Comparison of ENCODE assay signal across 25 mouse cellular contexts in genomic region chr16:91165906-91166305, GRCm38 (mm10). TPM values are rescaled to one million over a fixed set of nuclear protein-coding genes. Genes with fewer than 3 reads are reported as not detected.
DNase-seq lines count a peak whose midpoint lies in the region; ATAC-seq and TF ChIP-seq lines count a peak whose summit lies in the region.
"Had no signal": no experiment of that assay in that cellular context is flagged by ENCODE, and none has a peak within 500 bp of the region (broad histone marks: within the 10 kb centered on the region; RNA-seq: fewer than 3 reads in every experiment).

No protein-coding gene starts in this region.

- H3K4me2 ChIP-seq in forebrain, embryonic 13.5 days = no peak overlapping the region
- H3K4me2 ChIP-seq in forebrain, embryonic 12.5 days = no peak overlapping the region
- H3K4me2 ChIP-seq in midbrain, embryonic 11.5 days = no peak overlapping the region
- no peak overlapping the region for H3K4me2 ChIP-seq in midbrain, embryonic 14.5 days (ENCODE audit: low read length)
- no peak overlapping the region for H3K4me2 ChIP-seq in forebrain, embryonic 15.5 days (replicated peaks)
- H3K4me2 ChIP-seq: embryonic facial prominence, embryonic 13.5 days; hindbrain, embryonic 12.5 days; hindbrain, embryonic 15.5 days had no signal

- no peaks in the 10 kb centered on the region for H3K9me3 ChIP-seq in forebrain, embryonic 13.5 days (replicated peaks)
- no peaks in the 10 kb centered on the region for H3K9me3 ChIP-seq in forebrain, embryonic 12.5 days
- no peaks in the 10 kb centered on the region for H3K9me3 ChIP-seq in midbrain, embryonic 11.5 days (ENCODE audit: control insufficient read depth, low read length)
- H3K9me3 ChIP-seq in midbrain, embryonic 14.5 days (ENCODE audit: control insufficient read depth, low read length) = no peaks in the 10 kb centered on the region
- no peaks in the 10 kb centered on the region for H3K9me3 ChIP-seq in forebrain, embryonic 15.5 days
- H3K9me3 ChIP-seq: embryonic facial prominence, embryonic 13.5 days; hindbrain, embryonic 12.5 days; hindbrain, embryonic 15.5 days had no signal

- TF ChIP-seq POLR2A in kidney, adult 2 months (IDR thresholded peaks at IDR 0.05; ENCODE audit: low read depth, low read length) = no peak

- H3K27me3 ChIP-seq in forebrain, embryonic 13.5 days = peaks cover 80% of the 10 kb centered on the region
- peaks cover 75% of the 10 kb centered on the region for H3K27me3 ChIP-seq in forebrain, embryonic 12.5 days
- peaks cover 74% of the 10 kb centered on the region for H3K27me3 ChIP-seq in midbrain, embryonic 11.5 days (ENCODE audit: control insufficient read depth, insufficient read depth, low read length)
- peaks cover 66% of the 10 kb centered on the region for H3K27me3 ChIP-seq in midbrain, embryonic 14.5 days (ENCODE audit: control insufficient read depth, insufficient read depth, low read length)
- peaks cover 51% of the 10 kb centered on the region for H3K27me3 ChIP-seq in forebrain, embryonic 15.5 days
- H3K27me3 ChIP-seq in kidney, adult 2 months (replicated peaks; ENCODE audit: control insufficient read depth, insufficient read depth, low read length) = no peaks in the 10 kb centered on the region

- WGBS in forebrain, embryonic 13.5 days = 48% methylated on average over 4 of the region's 4 CpGs
- 66% methylated on average over 4 of the region's 4 CpGs for WGBS in forebrain, embryonic 12.5 days
- 91% methylated on average over 4 of the region's 4 CpGs for WGBS in midbrain, embryonic 11.5 days
- WGBS in midbrain, embryonic 14.5 days = 71% methylated on average over 4 of the region's 4 CpGs
- 31% methylated on average over 4 of the region's 4 CpGs for WGBS in forebrain, embryonic 15.5 days
- WGBS in kidney, adult 2 months = 81% methylated on average over 4 of the region's 4 CpGs

- ATAC-seq in forebrain, embryonic 13.5 days = peak; percentile 43; the same call in 1 of the 2 replicates
- ATAC-seq in forebrain, embryonic 12.5 days (ENCODE audit: low FRiP score) = no peak
- no peak for ATAC-seq in midbrain, embryonic 11.5 days (ENCODE audit: low FRiP score)
- no peak for ATAC-seq in midbrain, embryonic 14.5 days (ENCODE audit: low FRiP score, low TSS enrichment)
- ATAC-seq in forebrain, embryonic 15.5 days (replicated peaks) = 0 out of 2 replicates have a peak, but pooled peaks have one; percentile 41
- ATAC-seq: activated CD4-positive, CD25-positive, alpha-beta regulatory T cell, adult 4 months; intestine, postnatal 0 days had no signal

- DNase-seq in cerebellum, adult 9-10 months = peak; percentile 33
- no peak for DNase-seq in cerebellum, adult 11 months
- DNase-seq in midbrain, embryonic 11.5 days (ENCODE audit: low spot score, missing footprints) = peak; percentile 44
- no peak for DNase-seq in midbrain, embryonic 14.5 days
- no peak for DNase-seq in kidney, adult 2 months
- DNase-seq: adrenal gland, postnatal 10 days; adrenal gland, postnatal 36 days; cerebellum, adult 18-20 months; cerebellum, adult 9-11 months; cerebellum, postnatal 25 days; gastrocnemius, postnatal 25 days; heart, adult 18-20 months; kidney, adult 8-10 months had no signal

- no peak overlapping the region for H3K4me3 ChIP-seq in forebrain, embryonic 13.5 days
- H3K4me3 ChIP-seq in forebrain, embryonic 12.5 days (replicated peaks) = no peak overlapping the region
- no peak overlapping the region for H3K4me3 ChIP-seq in midbrain, embryonic 11.5 days (ENCODE audit: low read depth, low read length)
- no peak overlapping the region for H3K4me3 ChIP-seq in midbrain, embryonic 14.5 days (replicated peaks; ENCODE audit: low read depth, low read length)
- H3K4me3 ChIP-seq in forebrain, embryonic 15.5 days = no peak overlapping the region
- H3K4me3 ChIP-seq in kidney, adult 2 months (ENCODE audit: insufficient read depth, low read depth, low read length) = no peak overlapping the region
- H3K4me3 ChIP-seq: embryonic facial prominence, embryonic 13.5 days; hindbrain, embryonic 12.5 days; hindbrain, embryonic 15.5 days had no signal

- H3K4me1 ChIP-seq in forebrain, embryonic 13.5 days = peaks cover 36% of the 10 kb centered on the region
- peaks cover 29% of the 10 kb centered on the region for H3K4me1 ChIP-seq in forebrain, embryonic 12.5 days
- peaks cover 11% of the 10 kb centered on the region for H3K4me1 ChIP-seq in midbrain, embryonic 11.5 days (ENCODE audit: control insufficient read depth, insufficient read depth, low read length)
- H3K4me1 ChIP-seq in midbrain, embryonic 14.5 days (ENCODE audit: control insufficient read depth, insufficient read depth, low read length) = peaks cover 6% of the 10 kb centered on the region; the same call in 1 of the 2 replicates
- H3K4me1 ChIP-seq in forebrain, embryonic 15.5 days = peaks cover 22% of the 10 kb centered on the region
- H3K4me1 ChIP-seq in kidney, adult 2 months (ENCODE audit: control insufficient read depth, insufficient read depth, low read length) = no peaks in the 10 kb centered on the region

- no peak overlapping the region for H3K9ac ChIP-seq in forebrain, embryonic 13.5 days
- H3K9ac ChIP-seq in forebrain, embryonic 12.5 days = no peak overlapping the region
- H3K9ac ChIP-seq in midbrain, embryonic 11.5 days (ENCODE audit: low read length) = no peak overlapping the region
- no peak overlapping the region for H3K9ac ChIP-seq in midbrain, embryonic 14.5 days (replicated peaks; ENCODE audit: low read length)
- no peak overlapping the region for H3K9ac ChIP-seq in forebrain, embryonic 15.5 days (replicated peaks)
- H3K9ac ChIP-seq: embryonic facial prominence, embryonic 13.5 days; hindbrain, embryonic 12.5 days; hindbrain, embryonic 15.5 days had no signal

- H3K36me3 ChIP-seq in forebrain, embryonic 13.5 days (ENCODE audit: poor library complexity, severe bottlenecking) = no peaks in the 10 kb centered on the region
- H3K36me3 ChIP-seq in forebrain, embryonic 12.5 days (replicated peaks) = no peaks in the 10 kb centered on the region
- no peaks in the 10 kb centered on the region for H3K36me3 ChIP-seq in midbrain, embryonic 11.5 days (ENCODE audit: control insufficient read depth, insufficient read depth, low read length)
- no peaks in the 10 kb centered on the region for H3K36me3 ChIP-seq in midbrain, embryonic 14.5 days (ENCODE audit: control insufficient read depth, insufficient read depth, low read length)
- H3K36me3 ChIP-seq in forebrain, embryonic 15.5 days = no peaks in the 10 kb centered on the region
- H3K36me3 ChIP-seq in kidney, adult 2 months (ENCODE audit: control insufficient read depth, insufficient read depth, low read length) = no peaks in the 10 kb centered on the region
- H3K36me3 ChIP-seq: embryonic facial prominence, embryonic 13.5 days; hindbrain, embryonic 12.5 days; hindbrain, embryonic 15.5 days had no signal

- no peak overlapping the region for H3K27ac ChIP-seq in forebrain, embryonic 13.5 days
- no peak overlapping the region for H3K27ac ChIP-seq in forebrain, embryonic 12.5 days
- no peak overlapping the region for H3K27ac ChIP-seq in midbrain, embryonic 11.5 days (ENCODE audit: low read depth, low read length)
- no peak overlapping the region for H3K27ac ChIP-seq in midbrain, embryonic 14.5 days (replicated peaks; ENCODE audit: low read depth, low read length)
- no peak overlapping the region for H3K27ac ChIP-seq in forebrain, embryonic 15.5 days (replicated peaks)
- H3K27ac ChIP-seq in kidney, adult 2 months (ENCODE audit: insufficient read depth, low read depth, low read length) = no peak overlapping the region
- H3K27ac ChIP-seq: embryonic facial prominence, embryonic 13.5 days; hindbrain, embryonic 12.5 days; hindbrain, embryonic 15.5 days had no signal

- TF ChIP-seq CTCF in kidney, adult 2 months (conservative IDR thresholded peaks at IDR 0.05; ENCODE audit: insufficient read depth, insufficient read length, low read depth, low read length) = no peak

RNA-seq across cellular contexts. Expression of gene Olig2, which starts 59.4 kb away (rescaled TPM):
- 6.3 and 8.4 TPM in 2 replicates for polyA plus RNA-seq in forebrain, embryonic 13.5 days (2015; fragmentation: Nextera tagmentation; extraction: Ambion mirVana)
- polyA plus RNA-seq in forebrain, embryonic 12.5 days (2016; fragmentation: Nextera tagmentation; extraction: Ambion mirVana) = 20.8 and 28.1 TPM in 2 replicates
- polyA plus RNA-seq in midbrain, embryonic 11.5 days (2014; fragmentation: Nextera tagmentation; extraction: Ambion mirVana) = 6.8 and 7.5 TPM in 2 replicates
- polyA plus RNA-seq in midbrain, embryonic 14.5 days (2014; fragmentation: Nextera tagmentation; extraction: Ambion mirVana) = 5.6 and 7.8 TPM in 2 replicates
- polyA plus RNA-seq in forebrain, embryonic 15.5 days (2015; fragmentation: Nextera tagmentation; extraction: Ambion mirVana) = 7.1 and 8.6 TPM in 2 replicates
- polyA plus RNA-seq in kidney, adult 2 months (2012; rRNA removed) = 0.03 TPM in 1 of 2 replicates, not detected in the other
- polyA plus RNA-seq: activated CD4-positive, CD25-positive, alpha-beta regulatory T cell, adult 4 months; gonadal fat pad, adult 2 months; heart, embryonic 14.5 days; heart, postnatal 0 days; intestine, embryonic 14.5 days; intestine, postnatal 0 days had no signal

Comparison
In these comparisons a context has a peak if more than half of its experiments do, and no peak if none do; other contexts are left out.
1. DNase-seq: peak in cerebellum, adult 9-10 months (single experiment) and midbrain, embryonic 11.5 days (single experiment); none in cerebellum, adult 11 months (single experiment), midbrain, embryonic 14.5 days (single experiment) and kidney, adult 2 months (single experiment).
2. ATAC-seq: peak in forebrain, embryonic 13.5 days (single experiment) and forebrain, embryonic 15.5 days (single experiment); none in forebrain, embryonic 12.5 days (single experiment), midbrain, embryonic 11.5 days (single experiment) and midbrain, embryonic 14.5 days (single experiment).